Mouse (Mus musculus): ENCODE data around the gene Spindoc. TPM values are rescaled to one million over a fixed set of nuclear protein-coding genes. Genes with fewer than 3 reads are reported as not detected.

Spindoc gene
- polyA plus RNA-seq, 1 experiment: 43.8 TPM

GRCm38 (mm10) chr19:7314976-7315586 lies 67.7 kb downstream of the Spindoc start:
- TF ChIP-seq EP300 (IDR thresholded peaks at IDR 0.05; ENCODE audit: insufficient read depth, low read depth, low read length) (no peak), CTCF (IDR thresholded peaks at IDR 0.05; ENCODE audit: low read depth, low read length) (no peak), POLR2A (IDR thresholded peaks at IDR 0.05; ENCODE audit: insufficient read depth, low read length) (no peak)
- Histone ChIP-seq H3K27ac (ENCODE audit: insufficient read depth, low read length) (no peak overlapping the region), H3K36me3 (ENCODE audit: control insufficient read depth, insufficient read depth, low read length, poor library complexity, severe bottlenecking) (no peaks in the 10 kb centered on the region), H3K4me3 (ENCODE audit: low read depth, low read length) (no peak overlapping the region), H3K9ac (ENCODE audit: low read depth, poor library complexity, severe bottlenecking) (no peak overlapping the region), H3K9me3 (replicated peaks; ENCODE audit: control insufficient read depth, insufficient read depth, low read length, poor library complexity, severe bottlenecking) (no peaks in the 10 kb centered on the region), H3K4me1 (ENCODE audit: control insufficient read depth, insufficient read depth, low read length) (peaks cover 2% of the 10 kb centered on the region), H3K27me3 (ENCODE audit: control insufficient read depth, insufficient read depth, low read length, poor library complexity, severe bottlenecking) (no peaks in the 10 kb centered on the region)

DNA sequence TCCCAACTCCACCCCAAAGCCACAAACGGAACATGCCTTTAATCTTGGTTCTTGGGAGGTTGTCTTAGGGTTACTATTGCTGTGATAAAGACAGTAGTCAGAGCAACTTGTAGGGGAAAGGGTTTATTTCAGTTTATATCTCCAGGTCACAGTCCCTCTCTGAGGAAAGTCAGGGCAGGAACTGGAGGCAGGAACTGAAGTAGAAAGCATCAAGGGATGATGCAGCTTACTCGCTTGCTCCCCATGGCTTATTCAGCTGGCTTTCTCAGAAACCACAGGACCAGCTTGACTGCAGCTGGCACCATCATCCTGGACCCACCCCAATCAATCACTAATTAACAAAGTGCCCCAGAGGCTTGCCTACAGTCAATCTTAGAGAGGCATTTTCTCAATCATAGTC lies 69.1 kb downstream of the Spindoc start:
- Histone ChIP-seq H3K9ac (ENCODE audit: low read depth, poor library complexity, severe bottlenecking) (no peak overlapping the region), H3K4me1 (ENCODE audit: control insufficient read depth, insufficient read depth, low read length) (peaks cover 2% of the 10 kb centered on the region), H3K9me3 (replicated peaks; ENCODE audit: control insufficient read depth, insufficient read depth, low read length, poor library complexity, severe bottlenecking) (no peaks in the 10 kb centered on the region), H3K4me3 (ENCODE audit: low read depth, low read length) (no peak overlapping the region), H3K27ac (ENCODE audit: insufficient read depth, low read length) (no peak overlapping the region), H3K27me3 (ENCODE audit: control insufficient read depth, insufficient read depth, low read length, poor library complexity, severe bottlenecking) (no peaks in the 10 kb centered on the region), H3K36me3 (ENCODE audit: control insufficient read depth, insufficient read depth, low read length, poor library complexity, severe bottlenecking) (no peaks in the 10 kb centered on the region)
- no peak for TF ChIP-seq EP300 (IDR thresholded peaks at IDR 0.05; ENCODE audit: insufficient read depth, low read depth, low read length)
- TF ChIP-seq CTCF (IDR thresholded peaks at IDR 0.05; ENCODE audit: low read depth, low read length): no peak
- no peak for TF ChIP-seq POLR2A (IDR thresholded peaks at IDR 0.05; ENCODE audit: insufficient read depth, low read length)

GRCm38 (mm10) chr19:7311306-7311705 lies 71.5 kb downstream of the Spindoc start:
- H3K9ac ChIP-seq (ENCODE audit: low read depth, poor library complexity, severe bottlenecking): peak overlapping the region; percentile 1; the same call in 1 of the 2 replicates
- peak overlapping the region; percentile 70 for H3K27ac ChIP-seq (ENCODE audit: insufficient read depth, low read length)
- H3K27me3 ChIP-seq (ENCODE audit: control insufficient read depth, insufficient read depth, low read length, poor library complexity, severe bottlenecking): no peaks in the 10 kb centered on the region
- H3K4me1 ChIP-seq (ENCODE audit: control insufficient read depth, insufficient read depth, low read length): peaks cover 9% of the 10 kb centered on the region
- no peaks in the 10 kb centered on the region for H3K36me3 ChIP-seq (ENCODE audit: control insufficient read depth, insufficient read depth, low read length, poor library complexity, severe bottlenecking)
- no peaks in the 10 kb centered on the region for H3K9me3 ChIP-seq (replicated peaks; ENCODE audit: control insufficient read depth, insufficient read depth, low read length, poor library complexity, severe bottlenecking)
- H3K4me3 ChIP-seq (ENCODE audit: low read depth, low read length): no peak overlapping the region
- TF ChIP-seq EP300 (IDR thresholded peaks at IDR 0.05; ENCODE audit: insufficient read depth, low read depth, low read length) (no peak), POLR2A (IDR thresholded peaks at IDR 0.05; ENCODE audit: insufficient read depth, low read length) (no peak), CTCF (IDR thresholded peaks at IDR 0.05; ENCODE audit: low read depth, low read length) (no peak)

DNA sequence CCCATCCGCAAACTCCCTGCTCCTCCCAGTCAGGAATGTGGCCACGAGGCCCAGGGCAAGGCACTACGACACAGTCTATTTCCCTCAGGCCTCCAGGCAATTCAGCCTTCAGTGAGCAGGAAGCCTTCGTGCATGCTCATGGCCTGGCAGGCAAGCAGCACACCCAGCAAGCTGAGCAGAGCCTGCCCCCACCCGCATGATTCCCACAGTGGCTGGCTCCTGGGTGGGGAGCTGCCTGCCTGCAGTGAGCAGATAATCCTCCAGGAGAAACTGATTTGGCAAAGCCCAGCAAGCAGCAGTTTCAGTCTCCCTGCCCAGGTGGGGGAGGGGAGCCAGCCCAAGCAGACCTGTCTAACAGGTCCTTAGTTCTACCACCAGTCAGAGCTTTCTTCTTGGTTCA lies 72.1 kb downstream of the Spindoc start:
- no peak for TF ChIP-seq CTCF (IDR thresholded peaks at IDR 0.05; ENCODE audit: low read depth, low read length)
- peak; percentile 81 for TF ChIP-seq EP300 (IDR thresholded peaks at IDR 0.05; ENCODE audit: insufficient read depth, low read depth, low read length)
- Histone ChIP-seq H3K9ac (ENCODE audit: low read depth, poor library complexity, severe bottlenecking) (no peak overlapping the region), H3K9me3 (replicated peaks; ENCODE audit: control insufficient read depth, insufficient read depth, low read length, poor library complexity, severe bottlenecking) (no peaks in the 10 kb centered on the region), H3K4me3 (ENCODE audit: low read depth, low read length) (no peak overlapping the region), H3K4me1 (ENCODE audit: control insufficient read depth, insufficient read depth, low read length) (peaks cover 9% of the 10 kb centered on the region), H3K36me3 (ENCODE audit: control insufficient read depth, insufficient read depth, low read length, poor library complexity, severe bottlenecking) (no peaks in the 10 kb centered on the region), H3K27ac (ENCODE audit: insufficient read depth, low read length) (peak overlapping the region; percentile 70), H3K27me3 (ENCODE audit: control insufficient read depth, insufficient read depth, low read length, poor library complexity, severe bottlenecking) (no peaks in the 10 kb centered on the region)

DNA sequence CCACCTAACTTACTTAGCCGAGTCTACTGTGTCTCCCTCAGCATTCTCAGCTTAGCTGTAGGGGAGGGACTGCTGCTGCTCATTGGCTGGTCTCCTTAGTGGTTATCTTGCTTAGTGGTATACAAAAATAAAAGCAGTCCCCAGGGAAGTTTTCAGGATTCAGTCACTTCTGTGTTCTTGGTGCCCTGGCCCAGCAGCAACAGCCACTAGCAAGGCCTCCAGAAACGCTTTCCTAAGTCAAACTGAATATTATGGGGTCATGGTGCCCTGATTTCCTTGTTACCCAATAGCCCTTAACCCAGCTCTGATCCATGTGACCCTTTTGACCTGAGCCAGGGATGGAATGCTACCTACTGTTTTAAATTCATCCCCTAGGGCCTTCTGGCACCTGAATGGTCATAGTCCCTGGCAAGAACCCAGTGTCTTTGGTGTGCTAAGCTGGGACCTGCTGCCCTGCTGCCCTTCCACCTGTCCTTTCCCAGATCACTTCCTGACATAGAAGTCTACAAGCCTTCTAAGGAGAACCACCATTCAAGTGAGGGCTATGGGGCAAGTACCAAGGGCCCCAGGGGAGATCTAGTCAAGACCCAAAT lies 73.0 kb downstream of the Spindoc start:
- peak overlapping the region; percentile 70 for H3K27ac ChIP-seq (ENCODE audit: insufficient read depth, low read length)
- H3K9ac ChIP-seq (ENCODE audit: low read depth, poor library complexity, severe bottlenecking): no peak overlapping the region

GRCm38 (mm10) chr19:7307995-7308770 lies 74.6 kb downstream of the Spindoc start:
- Histone ChIP-seq H3K9ac (ENCODE audit: low read depth, poor library complexity, severe bottlenecking) (no peak overlapping the region), H3K4me3 (ENCODE audit: low read depth, low read length) (no peak overlapping the region), H3K27ac (ENCODE audit: insufficient read depth, low read length) (no peak overlapping the region), H3K36me3 (ENCODE audit: control insufficient read depth, insufficient read depth, low read length, poor library complexity, severe bottlenecking) (no peaks in the 10 kb centered on the region), H3K4me1 (ENCODE audit: control insufficient read depth, insufficient read depth, low read length) (peaks cover 7% of the 10 kb centered on the region), H3K27me3 (ENCODE audit: control insufficient read depth, insufficient read depth, low read length, poor library complexity, severe bottlenecking) (no peaks in the 10 kb centered on the region), H3K9me3 (replicated peaks; ENCODE audit: control insufficient read depth, insufficient read depth, low read length, poor library complexity, severe bottlenecking) (no peaks in the 10 kb centered on the region)
- no peak for TF ChIP-seq POLR2A (IDR thresholded peaks at IDR 0.05; ENCODE audit: insufficient read depth, low read length)
- no peak for TF ChIP-seq EP300 (IDR thresholded peaks at IDR 0.05; ENCODE audit: insufficient read depth, low read depth, low read length)
- TF ChIP-seq CTCF (IDR thresholded peaks at IDR 0.05; ENCODE audit: low read depth, low read length): no peak

More for the DNA sequence above, 73.0 kb downstream of the Spindoc start:
- no peaks in the 10 kb centered on the region for H3K36me3 ChIP-seq (ENCODE audit: control insufficient read depth, insufficient read depth, low read length, poor library complexity, severe bottlenecking)
- H3K27me3 ChIP-seq (ENCODE audit: control insufficient read depth, insufficient read depth, low read length, poor library complexity, severe bottlenecking): no peaks in the 10 kb centered on the region
- TF ChIP-seq POLR2A (IDR thresholded peaks at IDR 0.05; ENCODE audit: insufficient read depth, low read length): no peak
- no peak for TF ChIP-seq CTCF (IDR thresholded peaks at IDR 0.05; ENCODE audit: low read depth, low read length)
- no peak for TF ChIP-seq EP300 (IDR thresholded peaks at IDR 0.05; ENCODE audit: insufficient read depth, low read depth, low read length)
- H3K9me3 ChIP-seq (replicated peaks; ENCODE audit: control insufficient read depth, insufficient read depth, low read length, poor library complexity, severe bottlenecking): no peaks in the 10 kb centered on the region
- peaks cover 9% of the 10 kb centered on the region for H3K4me1 ChIP-seq (ENCODE audit: control insufficient read depth, insufficient read depth, low read length)
- no peak overlapping the region for H3K4me3 ChIP-seq (ENCODE audit: low read depth, low read length)
